Mouse (Mus musculus): ENCODE data around the gene Areg. TPM values are rescaled to one million over a fixed set of nuclear protein-coding genes. Genes with fewer than 3 reads are reported as not detected.
A peak's percentile ranks its signal among the peaks of the same experiment; 100 is the strongest.

The Areg gene
- 1.8 and 2.6 TPM in 2 replicates for polyA plus RNA-seq (2015; fragmentation: Nextera tagmentation; extraction: Ambion mirVana)

DNA sequence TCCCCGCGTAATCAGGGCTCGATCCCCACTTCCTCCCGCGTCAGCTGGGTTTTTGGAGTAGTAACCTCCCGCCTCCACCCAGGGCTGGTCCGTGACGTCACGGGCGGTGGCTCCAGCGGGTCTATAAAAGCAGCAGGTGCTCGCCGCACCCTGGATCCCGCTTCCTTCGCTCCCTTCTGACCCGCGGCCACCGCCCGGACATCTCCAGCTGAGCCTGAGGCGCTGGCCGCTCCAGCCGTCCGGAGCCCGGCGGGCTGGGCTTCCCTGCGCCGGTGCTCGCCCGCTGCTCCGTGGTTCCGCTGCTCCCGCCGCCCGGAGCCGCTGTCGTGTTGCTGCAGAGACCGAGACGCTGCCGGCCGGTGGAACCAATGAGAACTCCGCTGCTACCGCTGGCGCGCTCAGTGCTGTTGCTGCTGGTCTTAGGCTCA lies at the start of gene Areg:
Gene Areg (plus strand): TSS at position 154 of the 428 bp plus-strand sequence.
- H3K9me3 ChIP-seq, result no peaks in the 10 kb centered on the region
- peak within 1 kb of the TSS; percentile 63 for H3K9ac ChIP-seq
- H3K4me2 ChIP-seq, result peak within 1 kb of the TSS; percentile 85
- H3K27me3 ChIP-seq, result peaks cover 31% of the 10 kb centered on the region
- H3K27ac ChIP-seq (replicated peaks), result no peak within 1 kb of the TSS
- 0% methylated on average over 44 of the region's 44 CpGs for WGBS
- H3K4me3 ChIP-seq, result peak within 1 kb of the TSS; percentile 57
- H3K36me3 ChIP-seq, result no peaks in the 10 kb centered on the region
- ATAC-seq (ENCODE audit: low read depth), result peak; percentile 95
- peaks cover 8% of the 10 kb centered on the region for H3K4me1 ChIP-seq (replicated peaks)

- Histone ChIP-seq H3K36me3 (no peaks in the 10 kb centered on the region), H3K4me1 (replicated peaks) (no peaks in the 10 kb centered on the region), H3K4me3 (no peak overlapping the region), H3K27me3 (no peaks in the 10 kb centered on the region), H3K27ac (replicated peaks) (no peak overlapping the region), H3K4me2 (no peak overlapping the region), H3K9me3 (no peaks in the 10 kb centered on the region), H3K9ac (no peak overlapping the region)
- 52% methylated on average over 3 of the region's 3 CpGs for WGBS
- ATAC-seq (ENCODE audit: low read depth), result no peak
These were observed 49.1 kb upstream of the Areg start for GRCm38 (mm10) chr5:91090301-91090700.

- Histone ChIP-seq H3K9me3 (no peaks in the 10 kb centered on the region), H3K27ac (replicated peaks) (no peak overlapping the region), H3K27me3 (no peaks in the 10 kb centered on the region), H3K9ac (no peak overlapping the region), H3K4me1 (replicated peaks) (no peaks in the 10 kb centered on the region), H3K4me2 (no peak overlapping the region), H3K4me3 (no peak overlapping the region), H3K36me3 (no peaks in the 10 kb centered on the region)
- no peak for ATAC-seq (ENCODE audit: low read depth)
- 91% methylated on average over 10 of the region's 10 CpGs for WGBS
These were observed 41.3 kb upstream of the Areg start for GRCm38 (mm10) chr5:91097911-91098614.

GRCm38 (mm10) chr5:91101742-91102141 lies 37.7 kb upstream of the Areg start:
- no peak for ATAC-seq (ENCODE audit: low read depth)

GRCm38 (mm10) chr5:91103943-91104665 lies 35.3 kb upstream of the Areg start:
- Histone ChIP-seq H3K9me3 (no peaks in the 10 kb centered on the region), H3K4me3 (no peak overlapping the region), H3K27ac (replicated peaks) (no peak overlapping the region), H3K9ac (no peak overlapping the region), H3K36me3 (no peaks in the 10 kb centered on the region), H3K4me2 (no peak overlapping the region), H3K27me3 (no peaks in the 10 kb centered on the region), H3K4me1 (replicated peaks) (no peaks in the 10 kb centered on the region)
- no peak for ATAC-seq (ENCODE audit: low read depth)
- 83% methylated on average over 7 of the region's 7 CpGs for WGBS

More at GRCm38 (mm10) chr5:91101742-91102141, 37.7 kb upstream of the Areg start:
- Histone ChIP-seq H3K4me1 (replicated peaks) (no peaks in the 10 kb centered on the region), H3K4me2 (no peak overlapping the region), H3K4me3 (no peak overlapping the region), H3K36me3 (no peaks in the 10 kb centered on the region), H3K27ac (replicated peaks) (no peak overlapping the region), H3K9me3 (no peaks in the 10 kb centered on the region), H3K9ac (no peak overlapping the region), H3K27me3 (no peaks in the 10 kb centered on the region)
- WGBS, result 92% methylated on average over 5 of the region's 5 CpGs

- 61% methylated on average over 5 of the region's 5 CpGs for WGBS
- no peaks in the 10 kb centered on the region for H3K9me3 ChIP-seq
- no peaks in the 10 kb centered on the region for H3K27me3 ChIP-seq
- H3K9ac ChIP-seq, result no peak overlapping the region
- no peaks in the 10 kb centered on the region for H3K36me3 ChIP-seq
- ATAC-seq (ENCODE audit: low read depth), result no peak
- no peak overlapping the region for H3K4me2 ChIP-seq
- no peaks in the 10 kb centered on the region for H3K4me1 ChIP-seq (replicated peaks)
- no peak overlapping the region for H3K27ac ChIP-seq (replicated peaks)
- no peak overlapping the region for H3K4me3 ChIP-seq
These were observed 33.2 kb upstream of the Areg start for GRCm38 (mm10) chr5:91106248-91106647.

GRCm38 (mm10) chr5:91110023-91110670 lies 29.3 kb upstream of the Areg start:
- Histone ChIP-seq H3K27ac (replicated peaks) (no peak overlapping the region), H3K4me2 (no peak overlapping the region), H3K9me3 (no peaks in the 10 kb centered on the region), H3K9ac (no peak overlapping the region), H3K36me3 (no peaks in the 10 kb centered on the region), H3K4me1 (replicated peaks) (no peaks in the 10 kb centered on the region), H3K27me3 (no peaks in the 10 kb centered on the region), H3K4me3 (no peak overlapping the region)
- no peak for ATAC-seq (ENCODE audit: low read depth)
- 91% methylated on average over 6 of the region's 6 CpGs for WGBS

GRCm38 (mm10) chr5:91111019-91111418 lies 28.4 kb upstream of the Areg start:
- H3K27me3 ChIP-seq, result no peaks in the 10 kb centered on the region
- H3K9ac ChIP-seq, result no peak overlapping the region
- H3K4me3 ChIP-seq, result no peak overlapping the region
- WGBS, result 80% methylated on average over 8 of the region's 8 CpGs
- no peaks in the 10 kb centered on the region for H3K36me3 ChIP-seq
- no peak overlapping the region for H3K4me2 ChIP-seq
- no peak overlapping the region for H3K27ac ChIP-seq (replicated peaks)
- H3K9me3 ChIP-seq, result no peaks in the 10 kb centered on the region
- H3K4me1 ChIP-seq (replicated peaks), result no peaks in the 10 kb centered on the region
- no peak for ATAC-seq (ENCODE audit: low read depth)

DNA sequence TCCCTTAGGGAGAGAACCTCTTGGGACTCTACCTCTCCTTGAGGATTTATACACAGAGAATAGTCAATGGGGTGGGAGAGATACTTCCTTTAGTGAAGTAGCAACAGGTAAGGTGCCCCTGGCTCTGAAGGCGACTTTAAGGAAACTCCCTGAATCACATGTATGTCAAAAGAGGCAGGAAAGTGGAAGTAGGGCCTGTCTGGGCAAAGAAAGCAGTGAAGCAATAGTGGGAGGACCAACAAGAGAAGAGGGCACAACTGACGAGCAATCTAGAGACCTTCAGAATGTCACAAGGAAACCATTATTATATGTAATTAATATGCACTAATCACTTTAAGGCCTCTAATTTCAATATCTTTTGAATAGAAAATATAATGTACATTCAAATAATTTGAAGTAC lies 25.4 kb upstream of the Areg start:
- WGBS, result 86% methylated on average over 2 of the region's 2 CpGs
- no peaks in the 10 kb centered on the region for H3K4me1 ChIP-seq (replicated peaks)
- no peak overlapping the region for H3K9ac ChIP-seq
- H3K9me3 ChIP-seq, result no peaks in the 10 kb centered on the region
- no peak for ATAC-seq (ENCODE audit: low read depth)
- no peak overlapping the region for H3K4me3 ChIP-seq
- no peak overlapping the region for H3K4me2 ChIP-seq
- no peak overlapping the region for H3K27ac ChIP-seq (replicated peaks)
- no peaks in the 10 kb centered on the region for H3K36me3 ChIP-seq
- H3K27me3 ChIP-seq, result no peaks in the 10 kb centered on the region

DNA sequence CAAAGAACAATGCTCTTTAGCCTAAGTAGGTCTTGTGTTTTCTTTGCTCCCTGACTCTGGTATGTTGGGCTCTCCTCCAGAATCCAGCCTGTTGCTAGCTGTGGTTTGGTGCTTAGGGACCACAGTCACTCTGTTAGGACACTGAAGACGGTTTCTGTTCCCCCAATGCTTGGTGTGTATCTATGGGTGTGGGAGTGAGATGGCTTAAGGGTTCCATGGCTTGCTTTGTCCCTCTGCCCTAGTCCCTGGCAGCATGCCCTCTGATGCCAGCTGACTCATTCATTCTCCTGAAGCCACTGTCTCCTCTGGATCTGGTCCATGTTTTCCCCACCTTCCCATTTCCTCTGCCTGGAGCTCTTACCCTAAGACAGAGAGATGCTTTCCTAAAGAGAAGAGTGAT lies 24.8 kb upstream of the Areg start:
- Histone ChIP-seq H3K27me3 (no peaks in the 10 kb centered on the region), H3K4me2 (no peak overlapping the region), H3K27ac (replicated peaks) (no peak overlapping the region), H3K4me1 (replicated peaks) (no peaks in the 10 kb centered on the region), H3K36me3 (no peaks in the 10 kb centered on the region), H3K9ac (no peak overlapping the region), H3K4me3 (no peak overlapping the region), H3K9me3 (no peaks in the 10 kb centered on the region)
- 84% methylated on average over 1 of the region's 1 CpGs for WGBS
- no peak for ATAC-seq (ENCODE audit: low read depth)

DNA sequence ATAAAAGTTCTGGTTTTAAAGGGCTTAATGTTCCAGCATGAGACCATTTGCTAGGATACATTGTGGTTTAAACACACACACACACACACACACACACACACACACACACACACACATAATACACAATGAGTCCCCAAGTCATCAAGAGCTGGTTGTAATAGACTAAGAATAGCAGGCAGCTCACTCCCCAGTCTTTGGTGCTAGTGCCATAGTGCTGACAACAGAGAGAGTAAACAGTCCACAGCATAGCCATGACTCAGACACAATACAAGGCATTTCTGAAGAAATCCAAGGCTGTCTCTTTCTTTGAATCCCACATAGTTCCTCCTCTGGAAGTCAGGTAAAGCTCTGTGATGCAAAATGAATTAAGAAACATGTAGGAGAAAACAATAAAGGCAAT lies 20.8 kb upstream of the Areg start:
- H3K27ac ChIP-seq (replicated peaks), result no peak overlapping the region
- H3K4me1 ChIP-seq (replicated peaks), result no peaks in the 10 kb centered on the region
- no peaks in the 10 kb centered on the region for H3K36me3 ChIP-seq
- H3K27me3 ChIP-seq, result no peaks in the 10 kb centered on the region
- H3K9me3 ChIP-seq, result no peaks in the 10 kb centered on the region
- no peak overlapping the region for H3K9ac ChIP-seq
- ATAC-seq (ENCODE audit: low read depth), result no peak
- H3K4me2 ChIP-seq, result no peak overlapping the region
- H3K4me3 ChIP-seq, result no peak overlapping the region

GRCm38 (mm10) chr5:91123404-91123803 lies 16.0 kb upstream of the Areg start:
- WGBS, result 84% methylated on average over 4 of the region's 4 CpGs
- ATAC-seq (ENCODE audit: low read depth), result no peak
- Histone ChIP-seq H3K4me3 (no peak overlapping the region), H3K27ac (replicated peaks) (no peak overlapping the region), H3K9me3 (no peaks in the 10 kb centered on the region), H3K4me1 (replicated peaks) (no peaks in the 10 kb centered on the region), H3K9ac (no peak overlapping the region), H3K36me3 (no peaks in the 10 kb centered on the region), H3K27me3 (no peaks in the 10 kb centered on the region), H3K4me2 (no peak overlapping the region)

Data from neural tube, embryonic 13.5 days (tissue).